Mouse (Mus musculus) adrenal gland, postnatal 36 days (tissue): ENCODE data around the gene Med17. TPM values are rescaled to one million over a fixed set of nuclear protein-coding genes. Genes with fewer than 3 reads are reported as not detected.
"Not testable (repeated sequence)": the region's sequence is repeated elsewhere in the genome, so short reads cannot be mapped to it uniquely, and the experiment has no call there.

Source experiments
- DNase-seq, 2 experiments: peaks; one replicate each; pipeline ENCODE4 v3.0.0; 2021; ENCODE audit warnings: mixed read lengths in 1 of 2
- long read RNA-seq, 2 experiments: library from polyadenylated mRNA; stranded (forward); transcript quantifications; one replicate each; pipeline ENCODE4 v2.0.0; 2021; ENCODE audit warnings: borderline sequencing depth in 2 of 2
- total RNA-seq, 2 experiments: library from RNA; stranded (reverse); gene quantifications; 2 replicates each; pipeline ENCODE4 v1.2.3; 2021

The Med17 gene
- total RNA-seq = 10 to 100 TPM; 32.4 to 34.5 TPM
- long read RNA-seq, experiment 1, transcript Med17-201 (12 exons, 3,964 nt) = major isoform, 25 of 47 reads
- long read RNA-seq, experiment 1, partial matches to known transcripts = 2 of 47 reads
- long read RNA-seq, experiment 1, other reads (novel, unspliced or antisense) = 20 of 47 reads
- long read RNA-seq, experiment 2, transcript Med17-201 (12 exons, 3,964 nt) = major isoform, 13 of 16 reads
- long read RNA-seq, experiment 2, partial matches to known transcripts = 0 of 16 reads
- long read RNA-seq, experiment 2, other reads (novel, unspliced or antisense) = 3 of 16 reads

- DNase-seq = peak; percentile 95 to 96
These were observed at the start of gene Med17 for GRCm38 (mm10) chr9:15279649-15280490. TSS of gene Med17 (minus strand) at chr9:15279931.

- no peak for DNase-seq
These were observed 38.5 kb upstream of the Med17 start for GRCm38 (mm10) chr9:15318170-15318742.

- DNase-seq = no peak
These were observed 37.8 kb upstream of the Med17 start for GRCm38 (mm10) chr9:15317223-15318169.

- not testable (repeated sequence) for DNase-seq
These were observed 36.6 kb upstream of the Med17 start for GRCm38 (mm10) chr9:15316296-15316695.

GRCm38 (mm10) chr9:15314619-15315018 lies 34.9 kb upstream of the Med17 start:
- no peak for DNase-seq

- no peak for DNase-seq
These were observed 33.9 kb upstream of the Med17 start for GRCm38 (mm10) chr9:15313633-15314032.

- no peak for DNase-seq
These were observed 32.5 kb upstream of the Med17 start for GRCm38 (mm10) chr9:15312054-15312735.

GRCm38 (mm10) chr9:15310179-15310578 lies 30.4 kb upstream of the Med17 start:
- no peak for DNase-seq

- no peak for DNase-seq
These were observed 29.7 kb upstream of the Med17 start for GRCm38 (mm10) chr9:15309425-15309824.

- no peak for DNase-seq
These were observed 28.5 kb upstream of the Med17 start for GRCm38 (mm10) chr9:15308254-15308653.

GRCm38 (mm10) chr9:15307257-15307656 lies 27.5 kb upstream of the Med17 start:
- DNase-seq = no peak

- DNase-seq = no peak
These were observed 26.8 kb upstream of the Med17 start, which contains the start of gene 4931406C07Rik for GRCm38 (mm10) chr9:15306398-15307119. TSS of gene 4931406C07Rik (minus strand) at chr9:15306448.

GRCm38 (mm10) chr9:15305503-15306397 lies 26.0 kb upstream of the Med17 start, which contains the start of gene Taf1d:
TSS of gene Taf1d (plus strand) at chr9:15306214.
- DNase-seq = peak; percentile 97 to 99

GRCm38 (mm10) chr9:15302881-15303280 lies 23.1 kb upstream of the Med17 start:
- DNase-seq = peak; percentile 32 to 46

GRCm38 (mm10) chr9:15302006-15302405 lies 22.3 kb upstream of the Med17 start:
- not testable (repeated sequence) for DNase-seq

- peak; percentile 79 to 80 for DNase-seq
These were observed 21.7 kb upstream of the Med17 start for GRCm38 (mm10) chr9:15301399-15301798.

- DNase-seq = no peak
These were observed 20.3 kb upstream of the Med17 start for GRCm38 (mm10) chr9:15300056-15300455.

GRCm38 (mm10) chr9:15298451-15298850 lies 18.7 kb upstream of the Med17 start:
- DNase-seq = no peak

- DNase-seq = no peak
These were observed 17.4 kb upstream of the Med17 start for GRCm38 (mm10) chr9:15297112-15297511.
